Mouse (Mus musculus): Measurements from ENCODE around the gene Chchd1.

GRCm38 (mm10) chr14:20733952-20734774 is 31.4 kb downstream of the Chchd1 start, which contains the start of gene Ndst2:
- TF ChIP-seq CTCF (IDR thresholded peaks at IDR 0.05; ENCODE audit: control insufficient read depth, insufficient read depth, insufficient read length) (no peak), MAX (IDR thresholded peaks at IDR 0.05) (peak; percentile 17), CEBPB (IDR thresholded peaks at IDR 0.05; ENCODE audit: low read depth) (no peak), MYOG (IDR thresholded peaks at IDR 0.05; ENCODE audit: control insufficient read depth, extremely low read depth, insufficient read length) (no peak), USF1 (IDR thresholded peaks at IDR 0.05; ENCODE audit: low read depth) (no peak), FOSL1 (IDR thresholded peaks at IDR 0.05; ENCODE audit: insufficient read depth, low read length, poor library complexity, severe bottlenecking) (no peak), MYOD1 (IDR thresholded peaks at IDR 0.05; ENCODE audit: control insufficient read depth, insufficient read length, low read depth) (no peak)
